ENCODE assay signal across 29 mouse cellular contexts in the genomic region with DNA sequence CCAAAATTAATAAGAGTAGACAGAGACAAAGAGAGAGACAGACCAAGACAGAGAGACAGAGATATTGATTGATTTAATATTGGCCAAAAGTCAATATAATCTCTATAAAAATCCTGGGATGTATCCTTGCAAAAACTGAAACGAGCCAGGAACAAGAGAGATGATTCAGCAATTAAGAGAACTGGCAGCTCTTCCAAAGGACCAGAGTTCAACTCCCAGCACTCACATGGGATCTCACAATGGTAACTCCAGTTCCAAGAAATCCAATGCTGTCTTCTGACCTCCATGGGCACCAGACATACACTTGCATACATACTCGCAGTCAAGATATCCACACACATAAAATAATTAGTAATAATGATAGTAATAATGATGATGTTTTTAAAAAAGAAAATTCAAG. TPM values are rescaled to one million over a fixed set of nuclear protein-coding genes. Genes with fewer than 3 reads are reported as not detected.
"Had no signal": no experiment of that assay in that cellular context is flagged by ENCODE, and none has a peak within 500 bp of the region (broad histone marks: within the 10 kb centered on the region; RNA-seq: fewer than 3 reads in every experiment).

No protein-coding gene starts in this region.

- DNase-seq: cerebellum, adult 8-10 months; cerebellum, adult 9-10 months; cerebellum, adult 9-11 months; cerebellum, postnatal 10 days; cerebellum, postnatal 14 days; cerebellum, postnatal 25 days; cerebellum, postnatal 36 days; embryo, embryonic 11 days; forebrain, postnatal 0 days; gastrocnemius, adult 2 months; gastrocnemius, postnatal 10 days; gastrocnemius, postnatal 14 days; gastrocnemius, postnatal 25 days; gastrocnemius, postnatal 36 days; heart, adult 18-20 months; heart, adult 2 months had no signal

- H3K9me3 ChIP-seq: embryonic facial prominence, embryonic 10.5 days; embryonic facial prominence, embryonic 12.5 days; embryonic facial prominence, embryonic 13.5 days; embryonic facial prominence, embryonic 15.5 days; forebrain, embryonic 10.5 days; forebrain, embryonic 12.5 days; forebrain, embryonic 13.5 days; forebrain, embryonic 15.5 days had no signal

- H3K4me1 ChIP-seq: embryonic facial prominence, embryonic 10.5 days; embryonic facial prominence, embryonic 12.5 days; embryonic facial prominence, embryonic 13.5 days; embryonic facial prominence, embryonic 15.5 days; forebrain, embryonic 10.5 days; forebrain, embryonic 12.5 days; forebrain, embryonic 13.5 days; forebrain, embryonic 15.5 days had no signal

- H3K27me3 ChIP-seq: embryonic facial prominence, embryonic 12.5 days; embryonic facial prominence, embryonic 13.5 days; embryonic facial prominence, embryonic 15.5 days; forebrain, embryonic 12.5 days; forebrain, embryonic 13.5 days; forebrain, embryonic 15.5 days had no signal

- H3K36me3 ChIP-seq: embryonic facial prominence, embryonic 10.5 days; embryonic facial prominence, embryonic 12.5 days; embryonic facial prominence, embryonic 13.5 days; embryonic facial prominence, embryonic 15.5 days; forebrain, embryonic 10.5 days; forebrain, embryonic 12.5 days; forebrain, embryonic 15.5 days had no signal

- H3K27ac ChIP-seq: embryonic facial prominence, embryonic 10.5 days; embryonic facial prominence, embryonic 12.5 days; embryonic facial prominence, embryonic 13.5 days; embryonic facial prominence, embryonic 15.5 days; forebrain, embryonic 10.5 days; forebrain, embryonic 12.5 days; forebrain, embryonic 13.5 days; forebrain, embryonic 15.5 days; gastrocnemius, adult 2 months; heart, adult 2 months had no signal

- H3K9ac ChIP-seq: embryonic facial prominence, embryonic 12.5 days; embryonic facial prominence, embryonic 13.5 days; embryonic facial prominence, embryonic 15.5 days; forebrain, embryonic 12.5 days; forebrain, embryonic 13.5 days; forebrain, embryonic 15.5 days; forebrain, postnatal 0 days had no signal

- H3K4me2 ChIP-seq: embryonic facial prominence, embryonic 12.5 days; embryonic facial prominence, embryonic 13.5 days; embryonic facial prominence, embryonic 15.5 days; forebrain, embryonic 12.5 days; forebrain, embryonic 13.5 days; forebrain, embryonic 15.5 days had no signal

- H3K4me3 ChIP-seq: embryonic facial prominence, embryonic 10.5 days; embryonic facial prominence, embryonic 12.5 days; embryonic facial prominence, embryonic 13.5 days; embryonic facial prominence, embryonic 15.5 days; erythroblast, embryonic 14.5 days; forebrain, embryonic 10.5 days; forebrain, embryonic 12.5 days; forebrain, embryonic 13.5 days; forebrain, embryonic 15.5 days; gastrocnemius, adult 2 months; heart, adult 2 months had no signal

- ATAC-seq: forebrain, embryonic 13.5 days; forebrain, embryonic 14.5 days; forebrain, embryonic 15.5 days; forebrain, embryonic 16.5 days; forebrain, postnatal 0 days had no signal

RNA-seq across cellular contexts. Expression of a gene that starts 8.9 kb away (rescaled TPM):
- total RNA-seq: common myeloid progenitor, adult 5-6 weeks; granulocyte monocyte progenitor cell, adult 5-6 weeks had no signal
- polyA plus RNA-seq: erythroblast, embryonic 14.5 days had no signal
